Mouse (Mus musculus): ENCODE measurements around the gene Nfkb1. TPM values are rescaled to one million over a fixed set of nuclear protein-coding genes. Genes with fewer than 3 reads are reported as not detected.

Gene Nfkb1
- polyA plus RNA-seq, 1 experiment: 15.7 TPM

DNA sequence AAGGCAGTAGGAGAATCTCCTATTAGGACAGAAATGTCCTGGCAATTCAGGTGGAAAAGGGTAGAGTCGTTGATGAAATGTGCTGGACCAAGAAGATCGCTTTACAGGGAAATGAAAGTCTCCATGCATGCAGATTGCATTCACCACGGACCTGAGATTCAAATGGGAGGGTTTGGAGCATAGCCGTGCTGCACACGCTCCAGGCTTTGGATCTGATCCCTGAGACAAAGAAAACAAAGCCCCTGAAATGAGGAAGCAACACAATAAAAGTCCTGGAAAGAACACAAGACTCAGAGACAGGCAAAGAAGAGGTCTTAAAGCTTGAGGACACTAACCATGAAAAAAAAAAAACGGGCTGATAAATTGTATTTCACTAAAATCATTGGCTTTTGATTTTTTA is 136.2 kb downstream of the Nfkb1 start:
- Histone ChIP-seq H3K27ac (replicated peaks; ENCODE audit: low read depth, low read length) (no peak overlapping the region), H3K4me3 (ENCODE audit: insufficient read depth, low read depth, low read length) (no peak overlapping the region), H3K4me1 (ENCODE audit: control insufficient read depth, insufficient read depth, insufficient read length, low read length) (no peaks in the 10 kb centered on the region; the same call in 1 of the 2 replicates)

DNA sequence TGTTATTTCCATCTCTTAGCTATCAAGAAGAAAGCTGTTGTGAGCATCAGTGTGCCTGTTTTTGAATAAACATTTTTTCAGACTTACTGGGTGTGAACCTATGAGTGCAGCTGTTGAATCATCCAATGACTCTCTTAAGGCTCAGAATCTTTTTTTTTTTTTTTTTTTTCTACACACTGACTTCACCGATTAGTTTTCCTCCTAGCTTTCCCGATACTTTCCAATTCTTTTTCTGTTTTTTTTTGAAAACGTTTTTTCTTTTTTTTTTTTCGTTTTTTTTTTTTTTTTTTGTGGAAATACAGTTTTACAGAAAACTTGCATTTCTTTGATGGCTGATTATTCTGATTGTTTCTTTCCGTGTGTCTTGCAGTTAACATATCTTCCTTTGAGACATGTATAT is 138.5 kb downstream of the Nfkb1 start:
- Histone ChIP-seq H3K4me3 (ENCODE audit: insufficient read depth, low read depth, low read length) (no peak overlapping the region), H3K4me1 (ENCODE audit: control insufficient read depth, insufficient read depth, insufficient read length, low read length) (no peaks in the 10 kb centered on the region), H3K27ac (replicated peaks; ENCODE audit: low read depth, low read length) (no peak overlapping the region)

DNA sequence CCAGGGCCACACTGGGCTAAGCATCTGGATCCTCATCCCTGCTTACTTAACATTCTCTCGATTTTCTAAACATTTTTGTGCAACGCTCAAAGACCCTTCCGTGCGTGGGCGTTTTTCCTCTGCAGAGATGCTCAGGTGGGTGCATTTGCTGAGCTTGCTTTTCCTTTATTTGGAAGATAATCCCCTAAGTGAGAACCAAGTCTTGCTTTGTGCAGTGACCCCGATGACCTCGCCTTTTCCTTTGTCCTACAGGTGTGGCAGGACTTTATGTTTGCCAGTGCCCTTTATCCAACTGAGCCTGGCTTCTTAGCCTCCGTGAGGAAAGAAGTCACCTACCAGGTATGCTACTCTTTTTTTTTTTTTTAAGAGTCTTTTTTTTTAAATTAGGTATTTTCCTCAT is 144.0 kb downstream of the Nfkb1 start:
- H3K4me1 ChIP-seq (ENCODE audit: control insufficient read depth, insufficient read depth, insufficient read length, low read length): no peaks in the 10 kb centered on the region; the same call in 1 of the 2 replicates
- no peak overlapping the region for H3K4me3 ChIP-seq (ENCODE audit: insufficient read depth, low read depth, low read length)
- no peak overlapping the region for H3K27ac ChIP-seq (replicated peaks; ENCODE audit: low read depth, low read length)

DNA sequence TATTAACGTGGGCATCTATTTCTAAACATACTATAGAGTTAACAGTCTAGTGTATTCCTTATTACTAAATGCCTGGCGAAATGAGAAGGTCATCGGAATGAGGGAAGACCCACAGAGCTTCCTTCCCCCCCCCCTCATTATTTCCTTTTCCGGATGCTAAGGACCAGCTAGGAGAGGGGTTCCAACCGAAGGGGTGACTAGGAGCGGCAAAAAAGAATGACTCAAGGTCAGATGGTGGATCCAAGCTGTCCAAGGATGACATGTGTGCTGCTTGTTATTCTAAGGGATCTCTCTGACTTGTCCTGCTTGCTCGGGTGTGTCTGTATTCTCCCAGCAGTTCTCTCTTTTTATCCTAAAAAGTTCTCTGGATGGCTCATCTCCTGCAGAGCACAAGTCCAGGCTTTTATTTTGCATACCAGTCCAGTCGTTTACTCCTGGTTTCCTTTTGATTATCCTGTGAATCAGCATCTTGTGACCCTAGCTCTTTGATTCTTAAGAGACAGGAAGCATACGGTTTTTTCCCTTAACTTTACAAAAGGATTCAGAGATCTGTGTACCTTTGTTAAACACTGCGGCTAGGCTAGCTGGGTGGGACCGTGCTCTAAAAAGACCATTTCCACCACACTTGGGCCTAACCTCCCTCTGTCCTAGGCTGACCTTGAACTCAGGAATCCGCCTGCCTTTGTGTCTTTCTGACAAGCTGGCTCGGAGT is 145.0 kb downstream of the Nfkb1 start:
- H3K27ac ChIP-seq (replicated peaks; ENCODE audit: low read depth, low read length): peak overlapping the region; percentile 52
- H3K4me1 ChIP-seq (ENCODE audit: control insufficient read depth, insufficient read depth, insufficient read length, low read length): no peaks in the 10 kb centered on the region; the same call in 1 of the 2 replicates
- H3K4me3 ChIP-seq (ENCODE audit: insufficient read depth, low read depth, low read length): no peak overlapping the region

Other genes with a start within 250 kb of the Nfkb1 start
- gene Manba, start 205.9 kb downstream of the Nfkb1 start, polyA plus RNA-seq (2012; ENCODE audit: insufficient read depth, insufficient read length, missing spikeins): 5.1 and 8.8 TPM in 2 replicates
- 1.4 and 2.9 TPM in 2 replicates for gene Slc39a8, start 133.7 kb upstream of the Nfkb1 start, polyA plus RNA-seq (2012; ENCODE audit: insufficient read depth, insufficient read length, missing spikeins)

All from brown adipose tissue, adult 24 weeks (tissue).